Mouse (Mus musculus) v-Abl transformed pro-B cells (cell line): ENCODE measurements around the gene Mab21l2.

Source experiments
- in situ Hi-C, 2 experiments: fragments of 400-800 bp; cut with MboI; formaldehyde crosslinking; loops; one replicate each; pipeline ENCODE4 v1.15.1; 2025; ENCODE audit not compliant: unreplicated experiment in 2 of 2

Mab21l2 gene

GRCm38 (mm10) chr3:86548091-86549015 is at the start of gene Mab21l2:
TSS of gene Mab21l2 (minus strand) at chr3:86548629.
- in situ Hi-C loops, result loop anchor here (10.0 to 25.0 kb wide), 5 partner anchors 184 to 439 kb away; partner anchors contain the start of gene Cd1d1 (in 1 of the 2)

GRCm38 (mm10) chr3:86575312-86575711 is 26.9 kb upstream of the Mab21l2 start:
- in situ Hi-C loops, result no loop called here

GRCm38 (mm10) chr3:86572519-86573244 is 24.3 kb upstream of the Mab21l2 start:
- in situ Hi-C loops, result no loop called here

- in situ Hi-C loops, result no loop called here
Measured at GRCm38 (mm10) chr3:86571518-86571917, 23.1 kb upstream of the Mab21l2 start.

- in situ Hi-C loops, result no loop called here
Measured at GRCm38 (mm10) chr3:86567312-86567711, 18.9 kb upstream of the Mab21l2 start.

- in situ Hi-C loops, result no loop called here
Measured at GRCm38 (mm10) chr3:86561396-86561795, 13.0 kb upstream of the Mab21l2 start.

GRCm38 (mm10) chr3:86561023-86561344 is 12.6 kb upstream of the Mab21l2 start:
- in situ Hi-C loops, result no loop called here

- in situ Hi-C loops, result no loop called here
Measured at GRCm38 (mm10) chr3:86560281-86561022, 12.0 kb upstream of the Mab21l2 start.

GRCm38 (mm10) chr3:86559635-86560034 is 11.2 kb upstream of the Mab21l2 start:
- in situ Hi-C loops, result no loop called here

- in situ Hi-C loops, result no loop called here
Measured at GRCm38 (mm10) chr3:86558976-86559375, 10.5 kb upstream of the Mab21l2 start.

GRCm38 (mm10) chr3:86552170-86552569 is 3.7 kb upstream of the Mab21l2 start:
- in situ Hi-C loops, result loop anchor here in 1 of 2 experiments (5.0 kb wide), 1 partner anchor 205 kb away; no protein-coding TSS in a partner anchor

- in situ Hi-C loops, result loop anchor here in 1 of 2 experiments (5.0 kb wide), 1 partner anchor 206 kb away; no protein-coding TSS in a partner anchor
Measured at GRCm38 (mm10) chr3:86551011-86551728, 2.7 kb upstream of the Mab21l2 start.

- in situ Hi-C loops, result loop anchor here in 1 of 2 experiments (5.0 kb wide), 1 partner anchor 207 kb away; no protein-coding TSS in a partner anchor
Measured at GRCm38 (mm10) chr3:86550301-86551010, 2.0 kb upstream of the Mab21l2 start.

- in situ Hi-C loops, result loop anchor here (10.0 to 25.0 kb wide), 5 partner anchors 183 to 440 kb away; partner anchors contain the start of gene Cd1d1 (in 1 of the 2)
Measured at GRCm38 (mm10) chr3:86547251-86547791, 1.1 kb downstream of the Mab21l2 start.

GRCm38 (mm10) chr3:86546471-86547250 is 1.8 kb downstream of the Mab21l2 start:
- in situ Hi-C loops, result loop anchor here (10.0 to 25.0 kb wide), 5 partner anchors 182 to 441 kb away; partner anchors contain the start of gene Cd1d1 (in 1 of the 2)

- in situ Hi-C loops, result loop anchor here (10.0 to 25.0 kb wide), 5 partner anchors 181 to 441 kb away; partner anchors contain the start of gene Cd1d1 (in 1 of the 2)
Measured at GRCm38 (mm10) chr3:86545945-86546344, 2.5 kb downstream of the Mab21l2 start.

- in situ Hi-C loops, result loop anchor here (10.0 to 25.0 kb wide), 5 partner anchors 180 to 443 kb away; partner anchors contain the start of gene Cd1d1 (in 1 of the 2)
Measured at GRCm38 (mm10) chr3:86544785-86545184, 3.6 kb downstream of the Mab21l2 start.
